Mouse (Mus musculus): ENCODE results near the gene Gm12666.
"Not testable (repeated sequence)": the region's sequence is repeated elsewhere in the genome, so short reads cannot be mapped to it uniquely, and the experiment has no call there.

The Gm12666 gene

DNA sequence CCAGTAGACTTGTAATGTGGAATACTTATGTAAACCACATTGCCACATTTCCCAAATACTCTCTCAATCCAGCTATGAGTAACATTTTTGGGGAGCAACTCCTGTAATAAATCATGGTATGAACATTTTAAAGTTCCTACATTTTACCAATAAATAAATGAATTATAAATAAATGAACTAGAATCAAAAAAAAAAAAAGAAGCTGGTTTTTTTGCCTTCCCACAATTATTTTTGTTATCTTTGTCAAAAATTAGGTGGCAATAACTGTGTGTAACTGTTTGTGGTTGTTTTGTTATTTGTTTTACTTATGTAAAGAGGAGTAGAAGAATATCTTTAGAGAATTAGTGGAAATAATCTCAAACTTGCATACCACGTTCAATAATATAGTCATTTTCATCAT is at the start of gene Gm12666:
Gm12666 (minus strand) TSS at position 101 of the 400 bp plus-strand sequence.
- not testable (repeated sequence) for DNase-seq

DNA sequence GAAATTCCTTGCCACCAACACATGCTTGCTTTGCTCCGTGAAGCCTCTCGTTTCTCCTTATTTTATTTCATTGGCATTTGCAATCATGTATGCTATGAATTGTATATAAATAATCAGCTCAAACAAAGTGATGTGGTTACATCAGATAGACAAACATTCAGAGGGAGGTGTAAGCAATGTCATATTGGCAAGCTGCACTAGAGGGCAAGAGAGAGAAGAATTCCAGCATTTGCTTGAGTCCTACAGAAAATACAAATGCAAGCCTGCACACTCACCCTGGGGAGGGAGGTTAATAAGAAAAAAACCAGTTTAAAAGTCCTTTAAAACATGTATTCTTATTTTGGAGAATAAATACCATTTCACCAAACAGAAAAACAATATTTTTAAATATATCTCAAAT is 34.8 kb upstream of the Gm12666 start:
- DNase-seq: no peak

- DNase-seq: no peak
Measured at GRCm38 (mm10) chr4:92216286-92216685, 24.7 kb upstream of the Gm12666 start.

DNA sequence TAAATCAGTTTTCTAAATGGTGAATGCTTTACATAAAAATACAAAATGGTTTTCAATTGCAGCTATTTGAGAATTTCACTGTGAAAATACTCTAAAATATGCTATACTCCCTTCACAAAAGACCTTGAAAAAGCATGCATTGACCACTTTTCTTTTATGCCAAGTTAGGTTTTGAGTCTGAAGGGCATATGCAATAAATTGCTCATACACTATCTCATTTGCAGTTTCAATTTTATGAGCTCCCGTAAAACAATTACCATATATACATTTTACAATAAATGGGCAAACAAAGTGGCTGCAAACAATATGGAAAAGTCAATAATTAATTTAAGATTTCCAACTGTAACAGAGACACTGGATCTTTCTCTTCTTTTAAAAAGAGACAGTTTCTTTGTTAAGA is 38.9 kb downstream of the Gm12666 start:
- DNase-seq: no peak

DNA sequence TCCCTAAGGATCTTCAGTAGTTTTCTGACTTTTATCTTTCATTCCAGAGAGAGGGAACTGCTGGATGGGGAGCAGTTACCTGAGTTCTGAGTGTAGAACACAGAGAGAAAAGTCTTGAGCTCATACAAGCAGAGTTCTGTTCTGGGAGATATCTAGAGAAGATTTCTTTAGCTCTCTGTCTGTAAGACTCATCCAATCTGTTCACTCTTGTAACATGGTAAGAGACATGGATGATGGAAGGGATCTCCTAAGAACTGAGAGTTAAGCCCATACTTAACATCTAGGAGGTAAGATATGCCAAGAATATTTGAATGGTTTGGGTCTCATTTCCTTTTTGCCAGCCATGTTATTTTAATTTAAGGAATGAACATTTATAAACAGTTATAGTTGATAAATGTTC is 44.4 kb downstream of the Gm12666 start, which contains the start of gene Izumo3:
Izumo3 (minus strand) TSS at position 101 of the 400 bp plus-strand sequence.
- DNase-seq: no peak

Data from cerebellum, adult 8-10 months (tissue).